Mouse (Mus musculus): ENCODE results near the gene Slc16a1.

- TF ChIP-seq POLR2A (IDR thresholded peaks at IDR 0.05; ENCODE audit: control insufficient read depth, low read depth, low read length) (no peak), CTCF (IDR thresholded peaks at IDR 0.05; ENCODE audit: control insufficient read depth, insufficient read depth, insufficient replicate concordance, low read depth, low read length) (no peak)
Observed at GRCm38 (mm10) chr3:104616155-104616554, 22.3 kb upstream of the Slc16a1 start.

Data from testis, adult 2 months (tissue).